Mouse (Mus musculus): ENCODE results near the gene Acads. TPM values are rescaled to one million over a fixed set of nuclear protein-coding genes. Genes with fewer than 3 reads are reported as not detected.

Acads gene
- 10 to 100 TPM; 46.2 to 54.7 TPM for polyA plus RNA-seq (2012; fragmentation: generic; extraction: Trizol)

GRCm38 (mm10) chr5:115118961-115119570 lies at the start of gene Acads:
Gene Acads, minus strand, starts transcription at chr5:115119346.

GRCm38 (mm10) chr5:115158040-115158983 lies 39.2 kb upstream of the Acads start, which contains the start of gene Mlec:
Gene Mlec, minus strand, starts transcription at chr5:115158179.

DNA sequence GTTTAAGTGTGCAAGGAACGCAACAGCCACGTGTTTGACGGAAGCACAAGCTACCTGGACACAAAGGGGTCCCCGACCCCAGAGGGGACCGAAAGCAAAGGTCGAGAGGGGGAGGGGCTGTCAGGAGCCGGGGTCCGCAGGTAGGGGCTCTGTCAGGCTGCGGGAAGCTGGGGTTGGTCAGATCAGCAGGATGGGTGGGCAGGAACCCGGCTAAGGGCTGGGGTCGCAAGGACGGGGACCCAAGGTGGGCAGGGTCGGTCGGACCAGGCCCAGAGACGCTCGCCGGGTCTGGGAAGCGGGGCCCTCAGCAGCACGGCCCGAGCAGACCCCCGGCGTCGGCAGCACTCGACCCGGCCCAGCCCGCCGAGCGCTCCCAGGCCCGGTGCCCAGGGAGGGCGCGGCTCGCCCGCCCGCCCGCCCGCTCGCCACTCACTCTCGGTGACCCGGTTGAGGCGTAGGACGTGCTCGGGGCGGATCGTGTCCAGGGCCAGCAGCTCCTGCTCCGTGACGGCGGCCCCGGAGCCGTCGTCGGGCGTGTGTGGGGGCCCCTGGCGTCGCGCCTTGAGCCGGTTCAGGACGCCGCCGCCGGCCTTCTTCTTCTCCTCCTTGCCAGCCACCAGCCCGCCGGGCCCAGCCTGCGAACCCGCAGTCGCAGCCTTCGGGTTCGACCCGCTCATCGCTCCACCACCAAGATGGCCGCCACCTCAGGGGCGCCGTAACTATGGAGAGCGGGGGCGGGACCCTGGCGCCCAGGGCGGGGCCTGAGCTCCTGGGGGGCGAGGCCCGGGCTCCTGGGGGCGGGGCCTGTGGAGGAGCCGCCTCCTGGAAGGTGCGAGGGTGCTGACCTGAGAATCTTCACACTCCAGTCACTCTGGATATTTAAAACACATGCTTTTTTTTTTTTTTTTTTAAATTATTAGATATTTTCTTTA lies 15.4 kb upstream of the Acads start, which contains the start of gene Unc119b:
Unc119b (minus strand) TSS at position 742 of the 932 bp plus-strand sequence.

GRCm38 (mm10) chr5:115098195-115098594 lies 21.0 kb downstream of the Acads start, which contains the start of gene Gm10401:
Gene Gm10401, minus strand, starts transcription at chr5:115098295.

Other genes with a start within 250 kb of the Acads start
- gene Oasl2, start 222.4 kb downstream of the Acads start, polyA plus RNA-seq (2012; fragmentation: generic; extraction: Trizol): 1 to 10 TPM in 1 of 2 experiments, under 1 TPM in 1; 0.15 to 7.8 TPM
- gene Oasl1, start 196.1 kb downstream of the Acads start, polyA plus RNA-seq (2012; fragmentation: generic; extraction: Trizol): under 1 TPM; 0.07 to 0.08 TPM
- gene 2210016L21Rik, start 177.2 kb downstream of the Acads start, polyA plus RNA-seq (2012; fragmentation: generic; extraction: Trizol): 10 to 100 TPM; 17.2 to 33.9 TPM
- not detected for gene Hnf1a, start 148.3 kb downstream of the Acads start, polyA plus RNA-seq (2012; fragmentation: generic; extraction: Trizol)
- 10 to 100 TPM in 1 of 2 experiments, 1 to 10 TPM in 1; 10.0 to 36.4 TPM for gene Sppl3, start 108.2 kb downstream of the Acads start, polyA plus RNA-seq (2012; fragmentation: generic; extraction: Trizol)
- 10 to 100 TPM in 1 of 2 experiments, 1 to 10 TPM in 1; 4.7 to 13.3 TPM for gene Gm10401, start 21.1 kb downstream of the Acads start, polyA plus RNA-seq (2012; fragmentation: generic; extraction: Trizol)
- gene Unc119b, start 15.6 kb upstream of the Acads start, polyA plus RNA-seq (2012; fragmentation: generic; extraction: Trizol): 10 to 100 TPM; 13.3 to 33.6 TPM
- 10 to 100 TPM; 18.5 to 63.7 TPM for gene Mlec, start 38.8 kb upstream of the Acads start, polyA plus RNA-seq (2012; fragmentation: generic; extraction: Trizol)
- under 1 TPM; 0.04 to 0.15 TPM for gene Cabp1, start 75.0 kb upstream of the Acads start, polyA plus RNA-seq (2012; fragmentation: generic; extraction: Trizol)
- gene Pop5, start 116.5 kb upstream of the Acads start, polyA plus RNA-seq (2012; fragmentation: generic; extraction: Trizol): 100 to 1,000 TPM in 1 of 2 experiments, 10 to 100 TPM in 1; 79.2 to 180 TPM
- gene Rnf10, start 153.6 kb upstream of the Acads start, polyA plus RNA-seq (2012; fragmentation: generic; extraction: Trizol): 100 to 1,000 TPM in 1 of 2 experiments, 10 to 100 TPM in 1; 88.2 to 152 TPM
- 10 to 100 TPM; 11.0 to 18.1 TPM for gene Coq5, start 160.3 kb upstream of the Acads start, polyA plus RNA-seq (2012; fragmentation: generic; extraction: Trizol)
- gene Dynll1, start 181.7 kb upstream of the Acads start, polyA plus RNA-seq (2012; fragmentation: generic; extraction: Trizol): 100 to 1,000 TPM; 474 to 488 TPM
- gene Srsf9, start 207.8 kb upstream of the Acads start, polyA plus RNA-seq (2012; fragmentation: generic; extraction: Trizol): 10 to 100 TPM; 49.7 to 75.2 TPM
- 10 to 100 TPM in 1 of 2 experiments, 1 to 10 TPM in 1; 3.9 to 12.6 TPM for gene Gatc, start 221.8 kb upstream of the Acads start, polyA plus RNA-seq (2012; fragmentation: generic; extraction: Trizol)
- 10 to 100 TPM; 17.9 to 41.0 TPM for gene Triap1, start 221.9 kb upstream of the Acads start, polyA plus RNA-seq (2012; fragmentation: generic; extraction: Trizol)
- gene Cox6a1, start 229.6 kb upstream of the Acads start, polyA plus RNA-seq (2012; fragmentation: generic; extraction: Trizol): 1,000 to 10,000 TPM; 1,611 to 2,667 TPM

Data from C3H10T1/2 (cell line).